18 mouse cellular contexts compared by ENCODE assay signal in genomic region chr5:140960732-140961131, GRCm38 (mm10). TPM values are rescaled to one million over a fixed set of nuclear protein-coding genes. Genes with fewer than 3 reads are reported as not detected.
"Had no signal": no experiment of that assay in that cellular context is flagged by ENCODE, and none has a peak within 500 bp of the region (broad histone marks: within the 10 kb centered on the region; RNA-seq: fewer than 3 reads in every experiment).

No protein-coding gene starts in this region.

- H3K4me2 ChIP-seq: lung, embryonic 15.5 days; midbrain, embryonic 11.5 days; midbrain, embryonic 13.5 days; midbrain, embryonic 15.5 days; neural tube, embryonic 12.5 days had no signal

- H3K4me3 ChIP-seq: lung, embryonic 15.5 days; megakaryocyte, embryonic 14.5 days; midbrain, embryonic 13.5 days; midbrain, embryonic 15.5 days; neural tube, embryonic 12.5 days had no signal

- ATAC-seq: liver, postnatal 0 days; lung, postnatal 0 days; midbrain, embryonic 13.5 days; midbrain, embryonic 15.5 days had no signal

- H3K27ac ChIP-seq: lung, embryonic 15.5 days; macrophage; midbrain, embryonic 13.5 days; midbrain, embryonic 15.5 days; neural tube, embryonic 12.5 days had no signal

- H3K27me3 ChIP-seq: lung, embryonic 15.5 days; megakaryocyte, embryonic 14.5 days; midbrain, embryonic 13.5 days; midbrain, embryonic 15.5 days; neural tube, embryonic 12.5 days had no signal

- DNase-seq: liver, postnatal 0 days; lung, adult 2 months; lung, postnatal 14 days; lung, postnatal 36 days; right cerebral cortex, postnatal 14 days; right cerebral cortex, postnatal 4 days; spleen, adult 18-20 months; thymus, adult 2 months; thymus, postnatal 25 days; thymus, postnatal 4 days had no signal

- H3K36me3 ChIP-seq: lung, embryonic 15.5 days; midbrain, embryonic 13.5 days; midbrain, embryonic 15.5 days; neural tube, embryonic 12.5 days had no signal

- H3K4me1 ChIP-seq: lung, embryonic 15.5 days; megakaryocyte, embryonic 14.5 days; midbrain, embryonic 13.5 days; midbrain, embryonic 15.5 days; neural tube, embryonic 12.5 days had no signal

- H3K9ac ChIP-seq: liver, postnatal 0 days; lung, embryonic 15.5 days; midbrain, embryonic 13.5 days; midbrain, embryonic 15.5 days; neural tube, embryonic 12.5 days had no signal

- H3K9me3 ChIP-seq: lung, embryonic 15.5 days; megakaryocyte, embryonic 14.5 days; midbrain, embryonic 13.5 days; midbrain, embryonic 15.5 days had no signal

RNA-seq across cellular contexts. Expression of gene Card11, which starts 39.6 kb away (rescaled TPM):
- polyA plus RNA-seq: midbrain, embryonic 11.5 days had no signal
